Mouse (Mus musculus) hindbrain, postnatal 0 days (tissue): ENCODE data around the gene Col13a1. TPM values are rescaled to one million over a fixed set of nuclear protein-coding genes. Genes with fewer than 3 reads are reported as not detected.

ENCODE experiments used
- ATAC-seq: fragments of 200-750 bp; cut with Nextera tagmentation; 2 replicates; pipeline ENCODE4 v1.8.0; 2017; ENCODE audit warnings: mild to moderate bottlenecking, moderate TSS enrichment, moderate library complexity
- DNase-seq: peaks from one replicate; pipeline ENCODE4 v3.0.0-alpha.2; 2015; ENCODE audit warnings: low spot score
- H3K27ac ChIP-seq: fragments of 300-500 bp; sonication (generic); 2 replicates; pipeline ENCODE4 v1.5.1; 2014; ENCODE audit warnings: mild to moderate bottlenecking
- H3K27me3 ChIP-seq: fragments of 300-500 bp; sonication (generic); 2 replicates; pipeline ENCODE4 v1.6.1; 2014; ENCODE audit warnings: low read length, mixed read lengths; ENCODE audit not compliant: insufficient read depth
- H3K36me3 ChIP-seq: fragments of 300-500 bp; sonication (generic); 2 replicates; pipeline ENCODE4 v1.6.1; 2014; ENCODE audit warnings: low read length, mixed read lengths; ENCODE audit not compliant: insufficient read depth
- H3K4me1 ChIP-seq: fragments of 300-500 bp; sonication (generic); 2 replicates; pipeline ENCODE4 v1.6.1; 2014; ENCODE audit warnings: antibody characterized with exemption, low read length, mixed read lengths; ENCODE audit not compliant: insufficient read depth
- H3K4me2 ChIP-seq: fragments of 300-500 bp; sonication (generic); 2 replicates; pipeline ENCODE4 v1.6.1; 2014; ENCODE audit warnings: low read depth, mild to moderate bottlenecking, low read length, moderate library complexity, mixed read lengths
- H3K4me3 ChIP-seq: fragments of 300-500 bp; sonication (generic); 2 replicates; pipeline ENCODE4 v1.5.1; 2014; ENCODE audit warnings: low read length
- H3K9ac ChIP-seq: fragments of 300-500 bp; sonication (generic); replicated peaks from 2 replicates; pipeline ENCODE4 v1.6.1; 2014; ENCODE audit warnings: mild to moderate bottlenecking, low read length, moderate library complexity, mixed read lengths
- H3K9me3 ChIP-seq: fragments of 300-500 bp; sonication (generic); 2 replicates; pipeline ENCODE4 v1.6.1; 2016; ENCODE audit warnings: low read length, mixed read lengths
- CTCF ChIP-seq: IDR thresholded peaks from 2 replicates; pipeline ENCODE4 v1.5.1; 2016; ENCODE audit warnings: antibody characterized with exemption, control low read depth, low read depth
- WGBS: fragments of 180-500 bp; shearing (Covaris S2); extraction: QIAGEN DNeasy Blood & Tissue Kit; methylation state at CpG from one replicate; pipeline ENCODE4 v1.1.7; 2014; 5-methylcytosine and 5-hydroxymethylcytosine counted together
- polyA plus RNA-seq: library from polyadenylated mRNA; unstranded; fragments of >200 nt; fragmentation: Nextera tagmentation; extraction: Ambion mirVana; gene quantifications from 2 replicates; pipeline ENCODE4 v1.2.1, GENCODE M21; 2015
- total RNA-seq: library from RNA; depleted of rRNA; stranded (reverse); fragments of >200 nt; gene quantifications from 2 replicates; pipeline ENCODE4 v1.2.3, GENCODE M21; 2014

Col13a1 gene
- total and polyA plus RNA-seq, 2 experiments from 2014 or later: 1.6 to 4.2 TPM

DNA sequence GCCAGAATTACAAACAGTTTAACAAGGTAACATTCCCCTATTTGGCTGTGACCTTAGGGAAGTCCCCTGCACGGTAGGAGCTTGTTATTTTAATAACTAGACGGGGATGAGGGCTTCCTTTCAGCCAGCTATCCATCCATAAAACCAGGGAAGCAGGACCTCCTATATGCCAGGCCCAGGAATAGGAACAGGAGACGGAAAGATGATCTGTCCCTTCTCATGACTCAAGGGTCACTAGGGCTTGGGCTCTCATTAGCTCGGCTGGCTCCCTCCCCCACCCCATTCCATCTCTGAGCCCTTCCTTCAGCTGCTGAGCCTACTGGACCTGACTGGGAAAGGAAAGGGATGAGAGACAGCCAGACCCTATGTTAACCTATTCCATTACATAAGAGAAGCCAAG is 67.1 kb downstream of the Col13a1 start:
- 66% methylated on average over 4 of the region's 4 CpGs for WGBS
- no peak for DNase-seq
- no peaks in the 10 kb centered on the region for H3K36me3 ChIP-seq
- ATAC-seq: no peak
- no peak overlapping the region for H3K27ac ChIP-seq
- peaks cover 7% of the 10 kb centered on the region for H3K9me3 ChIP-seq
- no peak overlapping the region for H3K4me3 ChIP-seq
- no peaks in the 10 kb centered on the region for H3K4me1 ChIP-seq
- no peak for TF ChIP-seq CTCF
- no peaks in the 10 kb centered on the region for H3K27me3 ChIP-seq
- no peak overlapping the region for H3K4me2 ChIP-seq
- no peak overlapping the region for H3K9ac ChIP-seq

DNA sequence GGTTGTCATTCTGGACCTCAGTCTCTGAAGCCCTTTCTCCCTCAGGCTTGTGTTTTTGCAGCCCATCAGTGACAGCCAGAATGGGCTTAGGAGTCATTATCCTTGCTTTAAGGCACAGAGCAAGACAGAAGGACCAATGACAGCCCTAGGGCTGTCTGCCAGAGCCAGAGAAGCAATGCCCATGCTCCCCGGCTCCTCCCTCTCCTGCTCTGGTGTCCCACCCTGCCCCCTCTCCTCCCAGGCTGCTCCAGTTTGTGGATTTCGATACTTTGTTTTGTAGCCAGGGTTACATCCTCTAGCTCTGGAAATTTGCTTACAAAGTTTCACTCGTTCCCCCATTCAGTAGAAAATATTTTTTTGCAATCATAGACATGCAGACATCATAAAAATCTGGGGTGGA is 69.9 kb downstream of the Col13a1 start:
- Histone ChIP-seq H3K4me2 (no peak overlapping the region), H3K36me3 (no peaks in the 10 kb centered on the region), H3K4me1 (no peaks in the 10 kb centered on the region), H3K9ac (no peak overlapping the region), H3K27ac (no peak overlapping the region), H3K27me3 (no peaks in the 10 kb centered on the region), H3K4me3 (no peak overlapping the region), H3K9me3 (no peaks in the 10 kb centered on the region)
- TF ChIP-seq CTCF: no peak
- no peak for DNase-seq
- WGBS: 51% methylated on average over 3 of the region's 3 CpGs
- no peak for ATAC-seq

DNA sequence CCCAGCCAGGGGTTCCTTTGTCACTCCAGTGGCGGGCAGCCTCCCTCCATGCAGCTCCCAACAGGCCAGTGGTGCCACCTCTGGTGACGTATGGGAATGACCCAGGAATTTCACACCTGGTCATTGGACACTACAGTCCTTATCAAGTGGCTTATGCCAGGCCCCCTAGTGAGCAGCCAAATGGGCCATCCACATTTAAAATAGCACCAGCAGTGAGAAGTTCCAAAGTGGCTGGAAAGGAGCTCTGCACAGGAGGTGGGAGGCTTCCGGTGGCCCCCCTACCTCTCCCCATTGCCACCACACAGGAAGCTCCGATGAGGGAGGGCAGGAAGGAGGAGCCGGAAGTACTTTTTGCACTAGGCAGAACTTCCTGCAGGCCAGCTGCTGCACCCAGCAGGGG is 72.7 kb downstream of the Col13a1 start:
- 47% methylated on average over 5 of the region's 5 CpGs for WGBS
- H3K4me2 ChIP-seq: no peak overlapping the region

DNA sequence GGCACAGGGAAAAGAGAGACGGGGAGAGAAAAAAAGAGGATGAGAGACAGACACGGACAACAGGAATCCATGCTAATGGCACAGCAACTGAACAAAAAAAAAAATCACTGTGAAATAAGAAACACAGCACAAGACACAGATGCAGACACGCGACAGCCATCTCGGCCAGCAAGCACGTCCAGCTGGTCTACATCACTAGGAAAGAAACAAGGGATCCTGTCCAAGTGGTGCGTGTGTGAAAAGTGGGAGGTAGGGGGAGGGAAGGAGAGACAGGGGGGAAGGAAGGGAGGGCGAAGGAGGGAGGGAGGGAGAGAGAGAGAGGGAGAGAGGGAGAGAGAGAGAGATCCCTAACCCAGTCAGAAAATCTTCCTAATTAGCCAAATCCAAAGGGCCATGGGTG is 73.6 kb downstream of the Col13a1 start:
- Histone ChIP-seq H3K4me2 (no peak overlapping the region), H3K9ac (no peak overlapping the region), H3K27me3 (no peaks in the 10 kb centered on the region), H3K27ac (no peak overlapping the region), H3K36me3 (no peaks in the 10 kb centered on the region), H3K4me3 (no peak overlapping the region), H3K4me1 (no peaks in the 10 kb centered on the region), H3K9me3 (no peaks in the 10 kb centered on the region)
- DNase-seq (no peak), ATAC-seq (no peak)
- 48% methylated on average over 8 of the region's 8 CpGs for WGBS
- no peak for TF ChIP-seq CTCF

More for the DNA sequence above, 72.7 kb downstream of the Col13a1 start:
- Histone ChIP-seq H3K9me3 (no peaks in the 10 kb centered on the region), H3K36me3 (no peaks in the 10 kb centered on the region), H3K4me1 (no peaks in the 10 kb centered on the region), H3K9ac (no peak overlapping the region), H3K27ac (no peak overlapping the region), H3K27me3 (no peaks in the 10 kb centered on the region), H3K4me3 (no peak overlapping the region)
- peak; percentile 41 for TF ChIP-seq CTCF
- no peak for ATAC-seq
- peak; percentile 21 for DNase-seq

DNA sequence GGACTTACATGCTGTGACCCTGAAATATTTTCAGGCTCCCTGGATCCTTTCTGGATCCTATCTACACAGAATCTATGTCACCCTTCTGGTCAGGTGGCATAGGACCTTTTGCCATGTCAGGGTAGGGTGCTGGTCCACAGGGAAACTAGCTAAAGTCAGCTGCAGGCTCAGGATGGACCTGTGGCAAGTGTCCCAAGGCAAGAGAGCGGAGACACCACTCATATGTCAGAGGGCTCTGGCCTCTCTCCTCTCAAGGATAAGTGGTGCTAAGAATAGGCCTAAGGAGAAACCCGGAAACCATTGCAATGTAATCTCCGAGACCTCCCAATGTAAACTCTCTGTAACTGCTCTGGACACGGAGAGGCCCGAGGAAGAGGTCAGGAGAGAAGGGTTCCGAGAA is 80.8 kb downstream of the Col13a1 start:
- WGBS: 86% methylated on average over 6 of the region's 6 CpGs
- no peak overlapping the region for H3K4me3 ChIP-seq
- H3K27me3 ChIP-seq: no peaks in the 10 kb centered on the region
- no peak overlapping the region for H3K4me2 ChIP-seq
- no peaks in the 10 kb centered on the region for H3K4me1 ChIP-seq
- ATAC-seq (no peak), DNase-seq (no peak)
- H3K9me3 ChIP-seq: no peaks in the 10 kb centered on the region
- H3K27ac ChIP-seq: no peak overlapping the region
- TF ChIP-seq CTCF: no peak
- H3K36me3 ChIP-seq: no peaks in the 10 kb centered on the region
- no peak overlapping the region for H3K9ac ChIP-seq

DNA sequence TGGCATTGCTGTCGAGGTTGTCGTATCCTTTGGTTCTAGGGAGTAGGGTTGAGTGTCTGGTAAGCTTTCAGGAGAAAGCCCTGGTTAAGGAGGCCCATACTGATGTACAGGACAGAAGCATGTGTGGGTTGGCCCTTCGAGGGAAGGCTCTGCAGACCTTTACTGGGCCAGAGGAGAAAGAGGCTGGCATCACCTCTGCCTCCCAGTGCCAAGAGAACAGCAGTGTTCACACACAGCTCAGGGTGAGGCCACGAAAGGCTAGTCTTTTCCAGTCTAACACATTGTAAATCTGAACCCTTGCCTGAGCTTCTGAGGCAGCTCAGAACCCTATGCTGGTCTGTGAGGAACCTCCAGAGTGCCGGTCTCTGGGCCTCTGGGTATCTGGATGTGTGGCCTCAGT is 84.3 kb downstream of the Col13a1 start:
- Histone ChIP-seq H3K4me2 (no peak overlapping the region), H3K36me3 (no peaks in the 10 kb centered on the region), H3K4me1 (no peaks in the 10 kb centered on the region), H3K9ac (no peak overlapping the region), H3K4me3 (no peak overlapping the region), H3K27me3 (no peaks in the 10 kb centered on the region), H3K27ac (no peak overlapping the region), H3K9me3 (no peaks in the 10 kb centered on the region)
- 75% methylated on average over 5 of the region's 5 CpGs for WGBS
- DNase-seq: no peak
- TF ChIP-seq CTCF: no peak
- no peak for ATAC-seq

DNA sequence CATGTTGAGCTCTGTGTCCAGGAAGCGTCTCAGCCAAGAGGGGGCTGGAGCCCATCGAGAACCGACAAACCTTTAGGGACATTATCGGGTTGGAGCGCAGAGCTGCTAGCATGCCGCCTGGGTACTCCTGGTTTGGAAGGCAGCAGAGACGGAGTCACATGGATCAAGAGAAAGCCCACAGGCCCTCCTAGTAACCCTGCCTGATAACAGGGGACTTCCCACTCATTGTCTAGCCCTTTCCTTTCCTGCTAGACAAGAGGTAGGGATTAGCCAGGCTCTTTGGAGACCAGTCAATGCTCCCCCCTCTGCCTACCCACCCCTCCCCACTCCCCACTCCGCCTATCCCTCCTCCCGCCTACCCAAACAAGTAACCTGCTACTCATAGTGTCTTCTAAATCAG is 87.8 kb downstream of the Col13a1 start:
- H3K27ac ChIP-seq: no peak overlapping the region
- DNase-seq: no peak
- no peak overlapping the region for H3K4me3 ChIP-seq
- H3K4me2 ChIP-seq: no peak overlapping the region
- no peak overlapping the region for H3K9ac ChIP-seq
- no peaks in the 10 kb centered on the region for H3K36me3 ChIP-seq
- H3K9me3 ChIP-seq: no peaks in the 10 kb centered on the region
- H3K4me1 ChIP-seq: no peaks in the 10 kb centered on the region
- WGBS: 59% methylated on average over 9 of the region's 9 CpGs
- no peak for TF ChIP-seq CTCF
- ATAC-seq: no peak
- H3K27me3 ChIP-seq: no peaks in the 10 kb centered on the region
